Mouse (Mus musculus): ENCODE measurements around the gene Anp32a.

GRCm38 (mm10) chr9:62355763-62356162, 14.7 kb downstream of the Anp32a start:
- TF ChIP-seq TCF12 (IDR thresholded peaks at IDR 0.05; ENCODE audit: low read depth, low read length): no peak
- TF ChIP-seq CTCF (IDR thresholded peaks at IDR 0.05 in 2 of 3, conservative IDR thresholded peaks at IDR 0.05 in 1 of 3; ENCODE audit: control insufficient read depth in 1 of 3, insufficient read depth in 1 of 3, low read depth in 2 of 3, low read length in 3 of 3, poor library complexity in 1 of 3, severe bottlenecking in 1 of 3): no peak
- TF ChIP-seq USF1 (IDR thresholded peaks at IDR 0.05; ENCODE audit: low read depth, low read length): no peak
- TF ChIP-seq CHD2 (IDR thresholded peaks at IDR 0.05; ENCODE audit: low read length): no peak
- TF ChIP-seq MXI1 (IDR thresholded peaks at IDR 0.05; ENCODE audit: low read depth, low read length): no peak
- TF ChIP-seq ZNF384 (IDR thresholded peaks at IDR 0.05; ENCODE audit: low read depth, low read length): no peak
- TF ChIP-seq GABPA (IDR thresholded peaks at IDR 0.05; ENCODE audit: low read depth, low read length): no peak
- no peak for TF ChIP-seq POLR2A (IDR thresholded peaks at IDR 0.05; ENCODE audit: control insufficient read depth in 1 of 2, insufficient read depth in 1 of 2, low read depth in 1 of 2, low read length in 2 of 2, poor library complexity in 1 of 2)
- no peak for TF ChIP-seq MEF2A (IDR thresholded peaks at IDR 0.05; ENCODE audit: extremely low read depth, insufficient replicate concordance, low read depth, low read length, poor library complexity, severe bottlenecking)
- TF ChIP-seq SIN3A (IDR thresholded peaks at IDR 0.05; ENCODE audit: low read length): no peak
- no peak for TF ChIP-seq MAX (IDR thresholded peaks at IDR 0.05; ENCODE audit: low read length)
- TF ChIP-seq POLR2AphosphoS5 (IDR thresholded peaks at IDR 0.05; ENCODE audit: borderline replicate concordance, low read depth, low read length): no peak

All from MEL (cell line).